Mouse (Mus musculus) hindbrain, embryonic 13.5 days (tissue): ENCODE measurements around the gene 4933430I17Rik. TPM values are rescaled to one million over a fixed set of nuclear protein-coding genes. Genes with fewer than 3 reads are reported as not detected.

ENCODE experiments used
- ATAC-seq: fragments of 200-750 bp; cut with Nextera tagmentation; 2 replicates; pipeline ENCODE4 v1.8.0; 2017; ENCODE audit warnings: moderate TSS enrichment; ENCODE audit not compliant: low FRiP score
- H3K27ac ChIP-seq: fragments of 300-500 bp; sonication (generic); 2 replicates; pipeline ENCODE4 v1.5.1; 2015; ENCODE audit warnings: inconsistent platforms, mild to moderate bottlenecking, moderate library complexity
- H3K27me3 ChIP-seq: fragments of 300-500 bp; sonication (generic); 2 replicates; pipeline ENCODE4 v1.6.1; 2015; ENCODE audit warnings: mild to moderate bottlenecking, inconsistent platforms
- H3K36me3 ChIP-seq: fragments of 300-500 bp; sonication (generic); 2 replicates; pipeline ENCODE4 v1.6.1; 2015; ENCODE audit warnings: mild to moderate bottlenecking, inconsistent platforms
- H3K4me1 ChIP-seq: fragments of 300-500 bp; sonication (generic); replicated peaks from 2 replicates; pipeline ENCODE4 v1.6.1; 2015; ENCODE audit warnings: inconsistent platforms
- H3K4me2 ChIP-seq: fragments of 300-500 bp; sonication (generic); 2 replicates; pipeline ENCODE4 v1.6.1; 2015; ENCODE audit warnings: inconsistent platforms, mild to moderate bottlenecking, moderate library complexity
- H3K4me3 ChIP-seq: fragments of 300-500 bp; sonication (generic); 2 replicates; pipeline ENCODE4 v1.5.1; 2015; ENCODE audit warnings: mild to moderate bottlenecking, inconsistent platforms
- H3K9ac ChIP-seq: fragments of 300-500 bp; sonication (generic); 2 replicates; pipeline ENCODE4 v1.6.1; 2015; ENCODE audit warnings: mild to moderate bottlenecking, inconsistent platforms
- H3K9me3 ChIP-seq: fragments of 300-500 bp; sonication (generic); 2 replicates; pipeline ENCODE4 v1.6.1; 2016; ENCODE audit warnings: inconsistent platforms
- WGBS: fragments of 180-500 bp; shearing (Covaris S2); methylation state at CpG from one replicate; pipeline ENCODE4 v1.1.7; 2015; 5-methylcytosine and 5-hydroxymethylcytosine counted together
- polyA plus RNA-seq: library from polyadenylated mRNA; unstranded; fragments of >200 nt; fragmentation: Nextera tagmentation; extraction: Ambion mirVana; gene quantifications from 2 replicates; pipeline ENCODE4 v1.2.1, GENCODE M21; 2015

The 4933430I17Rik gene
- polyA plus RNA-seq, 1 experiment from 2014 or later, result 0.55 TPM

DNA sequence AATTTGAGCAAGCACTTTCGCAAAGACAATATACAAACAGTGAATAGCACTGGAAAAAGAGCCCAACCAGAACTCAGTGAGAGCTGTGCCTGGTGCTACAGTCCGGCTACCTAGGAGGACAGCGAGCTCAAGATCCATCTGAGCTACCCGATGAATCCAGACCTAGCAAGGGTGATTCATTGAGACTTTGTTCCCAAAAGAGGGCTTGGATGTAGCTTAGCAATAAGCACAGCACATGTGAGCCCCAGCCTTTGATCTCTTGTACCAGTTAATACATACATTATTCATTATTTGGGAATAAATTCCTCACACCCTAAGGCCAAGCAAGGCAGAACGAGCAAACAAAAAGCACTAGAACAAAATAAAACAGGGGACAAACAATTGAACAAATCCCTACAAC lies 69.3 kb downstream of the 4933430I17Rik start:
- no peaks in the 10 kb centered on the region for H3K27me3 ChIP-seq

DNA sequence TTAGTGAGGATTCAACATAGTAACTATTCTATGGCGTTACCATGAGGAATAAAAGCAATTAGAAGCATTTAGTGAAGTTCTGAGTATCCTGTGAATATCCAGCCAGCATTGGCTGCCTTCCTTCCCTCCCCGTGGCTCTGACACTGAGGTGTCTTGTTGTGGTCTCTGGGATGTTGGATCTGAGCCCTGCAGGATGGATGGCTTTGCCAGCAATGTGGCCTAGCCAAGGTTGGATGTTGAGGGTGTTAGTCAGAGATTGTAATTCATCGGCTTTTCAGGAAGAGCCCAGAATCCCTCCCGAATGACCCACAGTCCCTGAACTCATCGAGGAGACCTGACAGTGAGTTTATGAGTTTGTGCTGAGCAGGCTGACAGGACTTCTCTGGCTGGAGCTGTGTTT lies 70.9 kb downstream of the 4933430I17Rik start:
- ATAC-seq, result no peak
- 76% methylated on average over 5 of the region's 5 CpGs for WGBS

More for the DNA sequence above, 69.3 kb downstream of the 4933430I17Rik start:
- 47% methylated on average over 5 of the region's 5 CpGs for WGBS
- Histone ChIP-seq H3K9ac (no peak overlapping the region), H3K9me3 (no peaks in the 10 kb centered on the region), H3K4me2 (no peak overlapping the region), H3K4me1 (peaks cover 21% of the 10 kb centered on the region), H3K36me3 (no peaks in the 10 kb centered on the region), H3K27ac (peak overlapping the region; percentile 12; the same call in 1 of the 2 replicates), H3K4me3 (no peak overlapping the region)
- no peak for ATAC-seq

More for the DNA sequence above, 70.9 kb downstream of the 4933430I17Rik start:
- H3K27ac ChIP-seq, result no peak overlapping the region
- no peaks in the 10 kb centered on the region for H3K9me3 ChIP-seq
- H3K9ac ChIP-seq, result no peak overlapping the region; the same call in 1 of the 2 replicates
- no peaks in the 10 kb centered on the region for H3K27me3 ChIP-seq
- H3K4me1 ChIP-seq, result peaks cover 17% of the 10 kb centered on the region
- H3K36me3 ChIP-seq, result no peaks in the 10 kb centered on the region
- H3K4me2 ChIP-seq, result no peak overlapping the region
- no peak overlapping the region for H3K4me3 ChIP-seq

Other genes with a start within 250 kb of the 4933430I17Rik start
- 22.9 and 25.4 TPM in 2 replicates for gene Fkbp15, start 164.8 kb upstream of the 4933430I17Rik start, polyA plus RNA-seq
- 40.1 and 44.2 TPM in 2 replicates for gene Slc31a1, start 164.6 kb upstream of the 4933430I17Rik start, polyA plus RNA-seq
- gene Cdc26, start 116.7 kb upstream of the 4933430I17Rik start, polyA plus RNA-seq, result 95.8 and 102 TPM in 2 replicates
- gene Prpf4, start 116.6 kb upstream of the 4933430I17Rik start, polyA plus RNA-seq, result 17.0 and 17.8 TPM in 2 replicates
- gene Rnf183, start 90.1 kb upstream of the 4933430I17Rik start, polyA plus RNA-seq, result not detected in 2 replicates
- 8.8 and 9.0 TPM in 2 replicates for gene Wdr31, start 54.5 kb upstream of the 4933430I17Rik start, polyA plus RNA-seq
- 0.43 and 0.95 TPM in 2 replicates for gene Bspry, start 45.3 kb upstream of the 4933430I17Rik start, polyA plus RNA-seq
- gene Hdhd3, start 21.9 kb upstream of the 4933430I17Rik start, polyA plus RNA-seq, result 13.3 and 15.5 TPM in 2 replicates
- 64.2 and 66.1 TPM in 2 replicates for gene Alad, start 5.5 kb upstream of the 4933430I17Rik start, polyA plus RNA-seq
- gene Pole3, start 301 bp upstream of the 4933430I17Rik start, polyA plus RNA-seq, result 68.2 and 70.3 TPM in 2 replicates
- gene Rgs3, start 34.5 kb downstream of the 4933430I17Rik start, polyA plus RNA-seq, result 65.3 and 71.0 TPM in 2 replicates